Mouse (Mus musculus): Measurements from ENCODE around the gene Rft1.
"Not testable (repeated sequence)": the region's sequence is repeated elsewhere in the genome, so short reads cannot be mapped to it uniquely, and the experiment has no call there.

Rft1 gene

DNA sequence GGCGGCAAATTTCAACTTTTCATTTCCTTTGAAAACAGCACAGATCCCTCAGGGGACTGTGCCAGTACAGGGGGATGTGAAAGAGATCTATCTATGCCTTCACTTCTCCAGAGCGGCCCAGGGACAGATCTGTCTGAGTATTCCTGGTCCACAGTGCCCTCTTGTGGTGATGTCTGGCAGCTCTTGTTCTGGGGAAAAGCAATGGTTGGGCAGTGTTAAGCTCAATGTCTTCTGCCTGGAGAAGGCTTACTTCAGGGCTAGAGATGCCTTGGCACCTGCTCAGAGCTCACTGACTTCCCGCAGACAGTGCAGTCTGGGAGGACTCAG, 17.8 kb downstream of the Rft1 start:
- peak; percentile 83 for DNase-seq (ENCODE audit: low spot score)

DNA sequence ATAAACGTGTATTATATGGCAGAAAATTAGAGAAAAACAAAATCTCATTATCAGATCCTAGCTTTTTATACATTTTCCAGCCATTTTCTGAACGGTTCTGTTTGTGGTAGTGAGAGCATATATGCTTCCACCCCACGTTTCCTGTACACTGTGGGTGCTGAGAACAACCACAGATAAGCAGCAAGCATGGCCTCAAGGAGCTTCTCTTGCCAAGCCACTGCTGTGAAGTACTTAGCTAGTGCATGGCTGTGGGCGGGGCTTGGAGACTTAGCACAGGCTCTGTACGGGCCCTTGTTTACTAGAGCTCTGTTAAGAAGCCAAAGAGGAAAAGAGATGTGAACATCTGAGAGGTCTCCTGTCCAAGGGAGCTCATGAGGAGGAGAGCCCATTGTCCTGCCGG, 20.8 kb downstream of the Rft1 start:
- DNase-seq (ENCODE audit: low spot score): no peak

DNA sequence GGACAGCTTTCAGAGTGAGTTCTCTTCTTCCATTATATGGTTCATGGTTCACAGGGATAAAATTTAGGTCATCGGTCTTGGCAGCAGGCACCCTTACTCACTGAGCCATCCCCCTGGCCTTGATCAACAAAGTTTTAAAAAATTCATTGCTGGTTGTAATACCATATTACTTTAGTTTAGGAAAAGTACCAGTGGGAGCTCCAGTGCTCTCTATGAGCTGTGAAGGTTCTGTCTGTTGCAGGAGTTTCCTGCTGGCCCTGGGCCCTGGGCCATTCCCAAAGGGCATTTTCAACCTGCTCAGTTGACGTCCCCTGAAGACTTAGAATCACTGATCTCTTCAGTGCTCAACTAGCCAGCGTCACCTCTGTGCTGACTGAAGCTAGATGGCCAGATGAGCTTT, 28.0 kb downstream of the Rft1 start:
- DNase-seq (ENCODE audit: low spot score): no peak

DNA sequence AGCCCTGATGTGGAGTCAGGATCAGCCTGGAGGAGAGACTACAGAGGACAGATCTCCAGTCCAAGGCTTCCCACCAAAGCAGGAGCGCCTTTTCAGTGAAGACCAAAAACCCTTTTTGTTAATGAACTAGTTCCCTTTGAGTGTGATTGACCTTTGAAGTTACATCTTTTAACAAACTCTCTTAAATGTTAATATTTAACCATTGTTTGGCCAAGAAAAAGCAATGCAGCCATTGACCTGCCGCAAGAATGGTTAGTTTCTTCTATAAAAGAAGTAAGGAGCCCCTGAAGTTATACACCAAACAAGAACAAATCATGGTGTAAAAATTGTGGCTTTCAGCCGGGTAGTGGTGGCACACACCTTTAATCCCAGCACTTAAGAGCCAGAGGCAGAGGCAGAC, 36.5 kb downstream of the Rft1 start:
- no peak for DNase-seq (ENCODE audit: low spot score)

DNA sequence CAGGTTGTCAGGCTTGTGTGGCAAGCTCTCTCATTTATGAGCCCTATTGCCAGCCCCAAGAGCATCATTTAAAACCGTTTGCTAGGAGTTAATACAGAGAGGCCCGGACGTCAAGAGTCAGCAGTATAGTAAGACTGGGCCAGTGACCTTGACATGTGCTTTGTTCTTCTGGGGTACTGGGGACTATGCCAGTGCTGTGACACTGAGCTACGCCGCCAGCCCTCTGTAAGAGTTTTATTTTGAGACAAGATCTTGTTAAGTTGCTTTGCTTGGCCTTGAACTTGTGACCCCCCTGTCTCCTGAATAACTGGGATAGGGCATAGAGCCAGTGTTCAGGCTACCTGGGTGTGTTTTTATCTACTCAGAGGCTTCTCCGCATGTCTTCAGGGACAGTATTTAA, 38.3 kb downstream of the Rft1 start:
- DNase-seq (ENCODE audit: low spot score): no peak

DNA sequence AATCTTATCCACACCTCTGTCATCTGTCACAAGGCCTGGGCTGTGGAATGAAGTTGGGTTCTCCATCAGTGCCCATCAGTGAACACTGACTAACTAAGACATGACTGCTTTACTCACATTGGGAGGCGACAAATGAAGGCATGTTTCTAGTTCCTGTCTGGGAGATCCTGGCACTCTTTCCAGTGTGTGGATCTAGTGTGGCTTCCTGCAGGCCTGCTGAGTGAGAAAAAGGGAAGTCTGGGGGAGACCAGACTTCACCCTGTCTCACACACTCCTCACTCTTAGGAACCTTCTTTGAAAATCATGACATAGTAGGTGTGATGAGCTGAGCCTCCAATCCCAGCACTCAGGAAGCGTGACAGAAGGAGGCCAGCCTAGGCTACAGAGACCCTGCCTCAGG, 40.6 kb downstream of the Rft1 start:
- no peak for DNase-seq (ENCODE audit: low spot score)

DNA sequence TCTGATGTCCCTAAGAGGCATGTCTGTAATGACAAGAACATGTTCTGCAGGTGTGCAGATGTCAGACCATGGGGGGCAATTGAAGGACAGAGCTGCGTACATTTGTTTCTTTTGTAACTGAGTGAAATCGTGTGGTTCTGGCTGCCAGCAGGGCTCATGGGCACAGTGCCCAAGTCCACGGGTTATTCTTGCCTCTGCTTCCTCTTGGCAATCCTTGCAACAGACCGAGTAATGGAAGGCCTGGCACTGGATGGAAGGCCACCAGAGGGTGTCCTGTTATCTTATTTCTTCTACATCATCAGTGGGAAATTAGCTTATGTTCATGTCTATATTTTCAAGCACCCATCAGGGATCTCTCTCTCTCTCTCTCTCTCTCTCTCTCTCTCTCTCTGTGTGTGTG, 41.4 kb downstream of the Rft1 start:
- DNase-seq (ENCODE audit: low spot score): no peak

DNA sequence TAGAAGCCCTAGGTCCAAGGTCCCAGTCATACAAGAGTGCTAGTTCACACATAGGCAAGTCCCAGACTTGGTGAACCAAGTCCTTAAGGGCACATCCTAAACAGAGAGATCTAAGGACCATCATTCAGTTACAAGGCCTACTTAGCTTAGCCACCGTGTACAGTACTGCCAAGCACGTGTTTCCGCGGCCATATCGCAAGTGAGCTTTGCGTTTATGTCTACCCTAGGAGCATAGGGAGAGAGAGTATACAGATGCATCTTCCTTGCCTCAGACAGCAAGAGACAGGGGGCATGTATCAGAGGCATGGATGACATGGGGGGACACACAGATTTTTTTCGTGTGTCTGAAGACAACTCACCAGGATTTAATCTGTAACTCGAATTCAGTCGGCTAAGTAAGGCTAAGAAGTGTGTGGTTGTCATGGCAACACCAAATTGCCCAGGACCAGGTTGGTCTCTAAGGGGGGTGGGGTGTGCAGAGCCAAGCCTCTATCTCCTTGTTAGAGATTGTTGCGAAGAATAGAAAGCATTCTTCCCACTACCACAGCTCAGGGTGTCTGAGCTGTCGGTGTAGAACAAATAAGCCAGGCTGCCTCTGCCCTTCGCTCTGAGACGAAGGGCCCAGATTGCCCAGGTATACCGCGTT, 43.4 kb downstream of the Rft1 start:
- no peak for DNase-seq (ENCODE audit: low spot score)

DNA sequence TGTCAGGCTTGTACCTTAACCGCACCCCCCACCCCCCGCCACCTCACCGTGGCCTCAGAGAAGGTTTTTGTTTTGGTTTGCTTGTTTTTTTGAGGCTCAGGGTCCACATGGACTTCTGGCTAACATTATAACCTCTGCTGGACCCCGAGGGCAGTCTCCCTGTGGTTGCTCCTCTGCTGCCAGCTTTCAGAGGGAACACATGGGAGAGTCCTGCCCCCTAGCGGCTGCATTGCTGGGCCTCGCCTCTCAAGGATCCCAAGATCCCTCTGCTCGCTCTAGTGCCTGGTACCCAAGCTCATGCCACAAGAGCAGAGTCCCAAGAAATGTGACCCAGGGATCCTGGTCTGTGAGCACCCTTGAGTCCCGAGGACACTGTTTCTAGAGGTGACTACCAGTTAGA, 45.5 kb downstream of the Rft1 start:
- no peak for DNase-seq (ENCODE audit: low spot score)

DNA sequence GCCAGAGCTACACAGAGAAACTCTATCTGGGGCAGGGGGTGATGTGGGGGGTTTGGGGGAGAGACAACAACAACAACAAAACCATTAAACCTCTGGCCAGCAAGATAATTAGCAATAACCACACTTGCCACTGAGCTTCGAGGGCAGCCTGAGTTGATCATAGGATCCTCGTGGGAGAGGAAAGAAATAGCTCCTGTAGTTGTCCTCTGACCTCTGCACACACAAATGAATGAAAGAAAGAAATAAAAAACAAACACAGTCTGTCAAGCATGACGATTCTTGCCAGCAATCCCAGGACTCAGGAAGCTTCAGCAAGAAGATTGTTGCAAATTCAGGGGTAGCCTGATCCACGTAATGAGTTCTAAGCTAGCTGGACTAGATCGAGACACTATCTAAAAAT, 48.4 kb downstream of the Rft1 start:
- no peak for DNase-seq (ENCODE audit: low spot score)

DNA sequence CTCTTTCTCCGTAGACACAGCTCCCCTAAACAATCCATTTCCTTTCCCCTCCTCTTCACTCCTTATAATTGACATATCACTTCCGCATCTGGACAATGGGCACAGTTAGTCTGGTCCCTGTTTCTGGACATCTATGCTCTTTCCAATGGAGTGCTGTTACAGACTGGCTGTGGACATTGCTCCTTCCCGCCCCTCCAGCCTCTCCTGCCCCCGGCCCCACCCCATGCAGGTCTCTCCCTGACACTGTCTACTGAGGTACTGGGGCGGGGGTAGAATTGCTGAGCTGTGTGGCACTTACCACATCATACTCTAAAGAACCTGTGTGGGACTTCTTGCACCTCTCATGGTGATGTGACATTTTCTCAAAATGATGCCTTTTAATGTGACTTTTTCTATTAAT, 48.9 kb downstream of the Rft1 start:
- DNase-seq (ENCODE audit: low spot score): no peak

DNA sequence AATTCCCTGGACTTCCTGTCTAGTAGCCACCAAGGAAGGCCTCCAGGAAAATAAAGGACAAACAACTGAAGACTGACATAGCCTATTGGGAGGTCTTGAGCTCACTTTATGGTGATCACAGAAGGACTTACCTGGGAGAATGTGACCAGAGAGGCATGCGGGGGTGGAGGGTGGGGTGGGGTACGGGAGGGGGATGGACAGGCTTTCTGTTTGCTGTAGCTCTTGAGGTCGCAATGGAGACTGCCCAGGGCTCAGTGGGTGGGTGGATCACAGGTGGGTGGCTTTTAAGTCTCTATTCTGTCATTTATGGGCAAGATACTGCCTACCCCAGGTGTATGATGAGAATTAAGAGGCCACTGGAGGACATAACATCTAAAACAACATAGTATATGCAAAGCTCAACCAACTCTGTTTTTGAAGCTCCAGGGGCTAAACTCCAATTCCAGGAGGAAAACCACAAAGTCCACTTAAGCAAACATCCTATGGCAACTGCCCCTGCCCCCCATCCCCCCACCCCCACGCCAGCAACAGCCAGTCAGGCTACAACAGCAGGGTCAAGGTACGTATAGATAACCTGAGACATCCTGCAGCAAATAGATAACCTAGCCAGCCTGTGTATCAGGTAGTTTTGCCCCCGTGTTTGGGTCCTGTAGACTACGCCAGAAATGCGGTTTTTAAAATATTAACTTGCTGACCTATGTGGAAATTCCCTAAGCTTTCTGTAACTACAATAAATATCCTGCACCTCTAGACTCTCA, 50.1 kb downstream of the Rft1 start:
- DNase-seq (ENCODE audit: low spot score): no peak

DNA sequence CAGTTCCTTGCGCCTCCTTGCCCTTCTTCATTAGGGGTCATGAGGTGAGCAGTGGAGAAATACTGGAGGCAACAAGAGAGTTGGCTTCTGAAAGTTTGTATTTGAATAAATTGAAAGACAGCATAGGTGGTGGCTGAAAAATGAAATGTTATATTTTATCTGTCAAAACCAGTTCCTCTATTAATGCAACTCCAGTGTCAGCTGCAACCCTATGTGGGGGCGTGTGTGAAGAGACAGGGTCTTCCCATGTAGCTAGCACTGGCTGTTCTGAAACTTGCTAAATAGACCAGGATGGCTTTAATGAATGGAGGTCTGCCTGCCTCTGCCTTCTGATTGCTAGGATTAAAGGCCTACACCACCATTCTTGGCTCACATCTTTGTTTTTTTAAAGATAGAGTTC, 57.7 kb downstream of the Rft1 start:
- DNase-seq (ENCODE audit: low spot score): no peak

DNA sequence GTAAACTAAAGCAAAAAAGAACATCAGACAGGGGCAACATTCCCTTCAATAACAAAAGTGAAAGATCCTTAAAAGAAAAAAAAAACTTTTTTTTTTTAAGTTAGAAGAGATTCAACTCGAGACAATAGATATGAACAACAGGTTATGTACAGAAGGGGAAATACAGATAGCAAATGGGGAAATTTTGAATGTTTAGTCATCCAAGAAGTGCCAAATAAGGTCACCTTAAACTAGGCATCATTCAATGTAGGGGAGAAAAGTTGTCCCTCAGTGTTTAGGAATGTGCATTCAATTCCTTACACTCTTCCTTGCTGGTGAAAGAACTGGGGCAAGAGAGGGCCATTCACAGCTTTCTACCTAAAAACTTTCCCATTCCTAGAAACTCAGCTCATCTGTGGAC, 59.6 kb downstream of the Rft1 start:
- DNase-seq (ENCODE audit: low spot score): no peak

DNA sequence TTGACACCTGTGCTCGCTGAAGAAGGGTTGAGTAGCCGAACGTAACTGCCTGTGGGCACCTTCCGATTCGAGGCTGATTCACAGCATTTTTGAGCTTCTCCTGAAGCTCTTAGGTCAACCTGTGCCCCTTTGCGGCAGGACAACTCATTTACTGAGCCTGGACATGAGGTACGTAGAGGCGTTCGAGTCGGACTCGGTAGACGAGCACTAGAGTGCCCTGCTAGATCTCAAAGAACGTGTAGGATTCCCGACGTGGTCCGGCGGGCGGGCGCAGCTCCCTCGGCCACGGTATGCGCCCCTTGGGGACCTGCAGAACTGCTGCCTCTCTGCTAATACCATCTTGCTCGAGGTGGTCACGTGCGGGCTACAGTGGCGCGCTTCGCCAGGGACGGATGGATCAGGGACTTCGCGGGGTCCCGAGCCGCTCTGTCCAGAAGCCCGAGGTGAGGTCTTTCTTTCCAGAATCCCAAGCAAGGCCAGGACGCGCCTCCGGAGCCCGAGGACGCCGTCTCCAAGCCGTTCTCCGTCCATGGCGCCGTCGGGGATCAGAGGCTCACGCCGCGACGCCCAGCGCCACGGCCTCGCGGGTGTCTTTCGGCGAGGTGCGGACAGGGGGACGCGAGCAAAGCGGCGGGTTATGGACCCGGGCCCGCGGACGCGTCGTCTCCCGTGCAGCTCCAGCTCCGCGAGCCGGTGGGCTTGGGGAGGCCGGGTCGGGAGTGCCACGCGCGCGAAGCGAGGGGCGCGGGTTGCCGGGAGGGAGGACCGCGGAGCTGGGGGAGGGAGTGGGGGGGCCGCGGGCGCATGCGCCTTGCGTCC, 60.8 kb downstream of the Rft1 start, which contains the start of gene Sfmbt1:
Gene Sfmbt1, plus strand, starts transcription at position 51 of the 819 bp plus-strand sequence.
- DNase-seq (ENCODE audit: low spot score): no peak

DNA sequence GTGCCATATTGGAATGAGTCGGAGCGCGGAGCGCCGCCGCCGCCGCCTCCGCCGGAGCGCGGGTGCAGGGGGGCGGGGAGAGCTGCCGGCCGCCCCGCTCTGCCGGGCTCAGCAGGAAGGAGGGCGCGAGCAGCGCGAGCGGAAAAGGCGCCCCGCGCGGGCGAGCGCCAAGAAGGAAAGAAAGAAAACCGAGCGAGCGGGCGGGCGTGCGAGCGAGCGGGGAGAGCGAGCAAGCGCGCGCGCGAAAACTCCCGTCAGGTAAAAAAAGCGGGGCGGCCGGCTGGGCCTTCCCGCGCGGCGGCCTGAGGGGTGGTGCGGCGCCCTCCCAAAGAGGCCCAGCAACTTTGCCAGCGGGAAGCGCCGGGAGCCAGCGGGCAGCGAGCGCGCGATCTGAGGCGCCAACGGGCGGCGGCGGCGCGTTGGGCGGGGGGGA, 61.5 kb downstream of the Rft1 start:
- DNase-seq (ENCODE audit: low spot score): peak; percentile 64

DNA sequence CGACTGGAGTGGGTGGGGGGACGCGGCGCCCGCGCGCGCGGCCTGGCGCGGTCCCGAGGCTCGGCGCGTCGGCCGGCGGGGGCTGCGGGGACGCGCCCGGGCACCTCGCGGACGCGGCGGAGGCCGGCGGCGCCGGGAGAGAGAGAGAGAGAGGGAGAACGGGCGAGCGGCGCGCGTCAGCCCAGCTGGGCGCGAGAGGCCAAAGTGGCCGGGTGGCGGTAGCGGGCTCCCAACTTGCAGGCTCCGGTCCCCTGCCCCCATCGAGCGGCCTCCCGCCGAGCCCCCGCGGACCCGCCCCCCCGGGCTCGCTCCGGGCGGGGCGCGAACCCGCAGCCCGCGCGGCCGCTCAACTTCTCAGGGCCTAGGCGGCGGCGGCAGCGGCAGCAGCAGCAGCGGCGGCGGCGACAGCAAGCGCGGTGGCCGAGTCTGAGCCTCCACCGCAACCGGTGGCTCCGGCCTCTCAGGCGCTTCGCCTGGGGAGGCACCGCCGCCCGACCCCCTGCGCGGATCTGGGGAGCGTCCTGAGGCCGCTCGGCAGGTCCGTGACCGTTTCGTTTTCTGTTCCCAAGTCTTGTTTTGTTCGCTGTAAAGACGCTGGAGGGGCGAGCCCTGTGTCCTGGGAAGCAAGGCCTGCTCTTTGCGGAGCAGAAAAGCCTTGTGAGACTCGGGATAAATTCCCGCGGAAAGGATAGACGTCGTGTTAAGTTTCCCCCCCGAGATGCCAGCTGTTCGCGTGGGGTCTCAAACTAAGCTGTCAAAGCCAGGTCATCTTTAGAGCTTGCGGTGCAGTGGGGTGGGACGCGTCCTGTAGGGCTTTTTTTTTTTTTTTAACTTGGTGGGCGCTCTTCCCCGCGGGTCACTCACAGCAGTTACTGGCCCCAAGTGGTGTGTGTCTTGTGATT, 62.1 kb downstream of the Rft1 start:
- no peak for DNase-seq (ENCODE audit: low spot score)

DNA sequence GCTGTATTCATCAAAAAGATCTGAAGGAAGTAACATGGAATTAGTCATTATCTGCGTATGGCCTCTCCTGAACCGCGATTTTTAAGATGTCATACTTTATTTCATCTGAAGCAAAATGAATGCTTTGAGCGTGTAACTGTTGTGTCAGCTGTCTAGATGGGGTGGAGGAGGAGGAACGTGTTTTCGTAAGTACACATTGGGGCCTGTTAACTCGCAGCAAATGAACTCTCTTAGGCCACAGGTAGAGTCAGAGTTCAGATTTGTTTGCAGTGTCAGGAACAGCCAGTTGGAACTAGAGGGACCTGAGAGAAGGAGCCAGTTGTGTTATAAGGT, 62.8 kb downstream of the Rft1 start:
- DNase-seq (ENCODE audit: low spot score): no peak

DNA sequence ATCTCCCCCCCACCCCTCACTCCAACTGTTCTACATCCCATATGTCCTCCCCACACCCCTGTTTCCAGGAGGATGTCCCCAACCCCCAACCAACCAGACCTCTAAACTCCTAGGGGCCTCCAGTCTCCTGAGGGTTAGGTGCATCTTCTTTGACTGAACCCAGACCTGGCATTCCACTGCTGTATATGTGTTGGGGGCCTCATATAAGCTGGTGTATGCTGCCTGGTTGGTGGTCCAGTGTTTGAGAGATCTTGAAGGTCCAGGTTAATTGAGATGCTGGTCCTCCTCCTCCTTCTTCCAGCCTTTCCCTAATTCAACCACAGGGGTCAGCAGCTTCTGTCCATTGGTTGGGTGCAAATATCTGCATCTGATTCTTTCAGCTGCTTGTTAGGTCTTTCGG, 64.5 kb downstream of the Rft1 start:
- DNase-seq (ENCODE audit: low spot score): not testable (repeated sequence)

DNA sequence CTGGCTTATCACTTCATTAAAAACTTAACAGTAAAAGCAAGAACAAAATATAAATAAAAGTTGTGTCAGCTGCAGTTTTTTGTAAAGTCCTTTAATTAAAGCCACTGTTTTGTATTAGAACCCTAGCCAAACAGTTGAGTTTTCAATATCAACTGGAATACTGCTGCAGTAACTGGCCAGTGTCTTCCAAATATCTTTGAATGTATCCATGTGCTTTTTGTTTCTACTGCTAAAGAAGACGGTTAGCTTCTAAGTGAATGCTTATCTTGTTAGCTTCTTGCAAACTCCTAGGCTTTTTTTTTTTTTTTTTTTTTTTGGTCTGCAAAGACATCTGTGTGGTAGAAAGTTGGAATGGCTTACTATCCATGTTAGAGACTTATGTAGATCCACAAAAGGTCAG, 65.4 kb downstream of the Rft1 start:
- no peak for DNase-seq (ENCODE audit: low spot score)

DNA sequence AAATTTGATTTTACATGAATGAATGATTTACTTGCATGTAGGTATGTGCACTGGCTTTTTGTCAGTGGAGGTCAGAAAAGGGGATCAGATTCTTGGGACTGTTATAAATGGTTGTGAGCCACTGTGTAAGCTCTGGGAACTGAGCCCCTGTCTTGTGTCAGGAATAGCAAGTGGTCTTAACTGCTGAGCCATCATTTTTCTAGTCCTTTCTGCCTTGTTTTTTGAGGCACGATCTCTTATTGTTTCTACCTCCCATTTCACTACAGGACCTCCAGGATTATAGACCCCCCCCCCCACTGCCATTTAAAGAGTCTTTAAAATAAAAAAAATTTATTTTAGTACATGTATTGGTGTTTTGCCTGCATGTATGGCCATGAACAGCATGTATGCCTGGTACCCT, 67.7 kb downstream of the Rft1 start:
- DNase-seq (ENCODE audit: low spot score): no peak

DNA sequence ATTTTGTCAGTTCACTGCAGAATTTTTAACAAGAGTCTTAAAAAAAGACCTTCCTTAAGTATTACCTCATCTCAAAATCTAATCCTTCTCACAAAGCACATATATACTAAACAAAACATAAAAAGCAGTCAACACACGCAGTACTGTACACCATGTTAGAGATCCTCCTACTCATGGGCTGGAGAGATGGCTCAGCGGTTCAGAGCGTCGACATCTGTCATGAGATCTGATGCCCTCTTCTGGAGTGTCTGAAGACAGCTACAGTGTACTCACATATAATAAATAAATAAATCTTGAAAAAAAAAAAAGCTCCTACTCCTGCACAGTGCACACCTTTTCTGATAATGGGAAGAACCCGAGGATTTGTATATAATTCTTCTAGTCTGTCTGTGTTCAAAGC, 68.2 kb downstream of the Rft1 start:
- no peak for DNase-seq (ENCODE audit: low spot score)
